Mouse (Mus musculus) intestine, postnatal 0 days (tissue): ENCODE measurements around the gene Pdap1. TPM values are rescaled to one million over a fixed set of nuclear protein-coding genes. Genes with fewer than 3 reads are reported as not detected.

Experiments
- ATAC-seq: fragments of 200-750 bp; cut with Nextera tagmentation; 2 replicates; pipeline ENCODE4 v1.8.0; 2017; ENCODE audit warnings: mild to moderate bottlenecking, moderate TSS enrichment, moderate library complexity
- H3K27ac ChIP-seq: fragments of 300-500 bp; sonication (generic); 2 replicates; pipeline ENCODE4 v1.5.1; 2014; ENCODE audit warnings: mild to moderate bottlenecking, low read depth, low read length, moderate library complexity
- H3K27me3 ChIP-seq: fragments of 300-500 bp; sonication (generic); replicated peaks from 2 replicates; pipeline ENCODE4 v1.6.1; 2014; ENCODE audit warnings: low read length, mixed read lengths; ENCODE audit not compliant: control insufficient read depth, insufficient read depth
- H3K36me3 ChIP-seq: fragments of 300-500 bp; sonication (generic); 2 replicates; pipeline ENCODE4 v1.6.1; 2014; ENCODE audit warnings: mild to moderate bottlenecking, moderate library complexity; ENCODE audit not compliant: control insufficient read depth, insufficient read depth
- H3K4me1 ChIP-seq: fragments of 300-500 bp; sonication (generic); replicated peaks from 2 replicates; pipeline ENCODE4 v1.6.1; 2014; ENCODE audit warnings: antibody characterized with exemption, low read length, mixed read lengths; ENCODE audit not compliant: control insufficient read depth, insufficient read depth
- H3K4me2 ChIP-seq: fragments of 300-500 bp; sonication (generic); replicated peaks from 2 replicates; pipeline ENCODE4 v1.6.1; 2014; ENCODE audit warnings: low read depth, mild to moderate bottlenecking, moderate library complexity
- H3K4me3 ChIP-seq: fragments of 300-500 bp; sonication (generic); 2 replicates; pipeline ENCODE4 v1.5.1; 2014; ENCODE audit warnings: low read depth, low read length
- H3K9ac ChIP-seq: fragments of 300-500 bp; sonication (generic); 2 replicates; pipeline ENCODE4 v1.6.1; 2014; ENCODE audit warnings: mild to moderate bottlenecking, low read depth, low read length
- H3K9me3 ChIP-seq: fragments of 300-500 bp; sonication (generic); 2 replicates; pipeline ENCODE4 v1.6.1; 2016; ENCODE audit warnings: mixed run types; ENCODE audit not compliant: control insufficient read depth
- CTCF ChIP-seq: sonication (generic); IDR thresholded peaks from 2 replicates; pipeline ENCODE4 v1.5.1; 2016; ENCODE audit warnings: low read depth, mild to moderate bottlenecking, control low read depth, antibody characterized with exemption, moderate library complexity
- WGBS: fragments of 180-500 bp; shearing (Covaris S2); extraction: QIAGEN DNeasy Blood & Tissue Kit; methylation state at CpG from one replicate; pipeline ENCODE4 v1.1.7; 2014; 5-methylcytosine and 5-hydroxymethylcytosine counted together
- polyA plus RNA-seq: library from polyadenylated mRNA; unstranded; fragments of >200 nt; fragmentation: Nextera tagmentation; extraction: Ambion mirVana; gene quantifications from 2 replicates; pipeline ENCODE4 v1.2.1, GENCODE M21; 2015

The Pdap1 gene
- 49.4 and 55.5 TPM in 2 replicates for polyA plus RNA-seq

- under 1% methylated on average over 83 of the region's 84 CpGs for WGBS
- peak; percentile 91 for ATAC-seq
- peak within 1 kb of the TSS; percentile 86 for H3K27ac ChIP-seq
- no peaks in the 10 kb centered on the region for H3K9me3 ChIP-seq
- H3K4me3 ChIP-seq = peak within 1 kb of the TSS; percentile 84
- peak within 1 kb of the TSS; percentile 89 for H3K9ac ChIP-seq
- 0 out of 2 replicates have a peak, but pooled peaks have one; percentile 14 for TF ChIP-seq CTCF
- peaks cover 9% of the 10 kb centered on the region for H3K4me1 ChIP-seq
- H3K36me3 ChIP-seq = peaks cover 43% of the 10 kb centered on the region
- peak within 1 kb of the TSS; percentile 80 for H3K4me2 ChIP-seq
- no peaks in the 10 kb centered on the region for H3K27me3 ChIP-seq
Observed at GRCm38 (mm10) chr5:145139571-145140519, at the start of gene Pdap1, which contains the start of gene Bud31. Pdap1 (minus strand) TSS chr5:145140238. Bud31 (plus strand) TSS chr5:145140362.

- 71% methylated on average over 6 of the region's 6 CpGs for WGBS
- peak overlapping the region; percentile 74 for H3K4me2 ChIP-seq
- TF ChIP-seq CTCF = no peak
Observed at GRCm38 (mm10) chr5:145189416-145189815, 49.4 kb upstream of the Pdap1 start.

DNA sequence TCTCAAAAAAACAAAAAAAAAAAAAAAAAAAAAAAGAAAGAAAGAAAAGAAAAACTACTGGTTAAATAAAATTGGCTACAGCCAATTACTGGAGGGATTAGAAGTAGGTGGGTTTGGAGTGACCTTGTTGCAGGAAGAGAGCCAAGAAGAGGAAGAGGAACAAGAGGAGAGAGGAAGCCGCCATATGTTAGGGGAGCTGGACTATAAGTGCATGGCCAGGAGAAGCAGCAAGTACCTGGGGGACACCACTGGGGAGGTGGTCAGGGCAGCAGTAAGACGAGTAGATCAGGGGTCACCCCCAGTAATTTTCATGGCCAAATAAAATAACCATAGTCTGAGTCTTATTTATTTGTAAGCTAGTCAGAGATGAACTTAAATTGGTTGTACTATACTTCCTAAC is 45.2 kb upstream of the Pdap1 start:
- peaks cover 73% of the 10 kb centered on the region for H3K36me3 ChIP-seq
- 0 out of 2 replicates have a peak, but pooled peaks cover 2% of the 10 kb centered on the region for H3K4me1 ChIP-seq
- H3K9ac ChIP-seq = no peak overlapping the region
- no peak overlapping the region for H3K4me3 ChIP-seq
- 88% methylated on average over 2 of the region's 2 CpGs for WGBS
- no peak for TF ChIP-seq CTCF
- no peaks in the 10 kb centered on the region for H3K27me3 ChIP-seq
- no peak for ATAC-seq
- no peak overlapping the region for H3K27ac ChIP-seq
- H3K4me2 ChIP-seq = no peak overlapping the region
- no peaks in the 10 kb centered on the region for H3K9me3 ChIP-seq

More at GRCm38 (mm10) chr5:145189416-145189815, 49.4 kb upstream of the Pdap1 start:
- Histone ChIP-seq H3K4me3 (no peak overlapping the region), H3K36me3 (peaks cover 32% of the 10 kb centered on the region), H3K9me3 (no peaks in the 10 kb centered on the region), H3K9ac (no peak overlapping the region), H3K27me3 (no peaks in the 10 kb centered on the region), H3K4me1 (0 out of 2 replicates have a peak, but pooled peaks cover 5% of the 10 kb centered on the region), H3K27ac (no peak overlapping the region)
- ATAC-seq = no peak

- ATAC-seq = no peak
- H3K27me3 ChIP-seq = no peaks in the 10 kb centered on the region
- no peak overlapping the region for H3K4me2 ChIP-seq
- no peaks in the 10 kb centered on the region for H3K4me1 ChIP-seq
- no peaks in the 10 kb centered on the region for H3K9me3 ChIP-seq
- H3K36me3 ChIP-seq = peaks cover 94% of the 10 kb centered on the region
- H3K27ac ChIP-seq = no peak overlapping the region
- TF ChIP-seq CTCF = no peak
- H3K4me3 ChIP-seq = no peak overlapping the region
- H3K9ac ChIP-seq = no peak overlapping the region
- 79% methylated on average over 18 of the region's 18 CpGs for WGBS
Observed at GRCm38 (mm10) chr5:145178461-145178980, 38.5 kb upstream of the Pdap1 start.

GRCm38 (mm10) chr5:145167306-145167661 is 27.2 kb upstream of the Pdap1 start:
- Histone ChIP-seq H3K4me2 (peak overlapping the region; percentile 82), H3K27ac (peak overlapping the region; percentile 68), H3K27me3 (no peaks in the 10 kb centered on the region), H3K4me1 (no peaks in the 10 kb centered on the region), H3K9ac (peak overlapping the region; percentile 95), H3K36me3 (peaks cover 30% of the 10 kb centered on the region), H3K9me3 (no peaks in the 10 kb centered on the region), H3K4me3 (peak overlapping the region; percentile 86)
- ATAC-seq = peak; percentile 28; the same call in 1 of the 2 replicates
- WGBS = under 1% methylated on average over 27 of the region's 28 CpGs
- no peak for TF ChIP-seq CTCF
